Mouse (Mus musculus) heart, embryonic 14.5 days (tissue): ENCODE measurements at regions not wholly inside any gene's neighbourhood (a gene's known extent, or its start where the extent isn't known, plus 50 kb on each side); places are given as distances from the start of the nearest gene placed in this dataset. TPM values are rescaled to one million over a fixed set of nuclear protein-coding genes. Genes with fewer than 3 reads are reported as not detected.

Experiments
- ATAC-seq: fragments of 200-750 bp; cut with Nextera tagmentation; 2 replicates; pipeline ENCODE4 v1.8.0; 2017; ENCODE audit warnings: low read depth, moderate TSS enrichment; ENCODE audit not compliant: insufficient number of reproducible peaks, insufficient read depth, low FRiP score
- H3K27ac ChIP-seq, 2 experiments: fragments of 200-500 bp in 1 of 2; fragments of 300-500 bp in 1 of 2; sonication (generic) in 1 of 2; replicated peaks in 1 of 2; 2 replicates each; pipeline ENCODE4 v1.5.1; 2012 to 2014; ENCODE audit warnings: low read depth in 2 of 2, low read length in 2 of 2, control low read depth in 1 of 2, mild to moderate bottlenecking in 1 of 2, mixed read lengths in 1 of 2; ENCODE audit not compliant: control insufficient read depth in 1 of 2, insufficient read depth in 1 of 2
- H3K27me3 ChIP-seq: fragments of 300-500 bp; sonication (generic); 2 replicates; pipeline ENCODE4 v1.6.1; 2014; ENCODE audit warnings: mild to moderate bottlenecking, low read length, control low read depth; ENCODE audit not compliant: control insufficient read depth, insufficient read depth
- H3K36me3 ChIP-seq: fragments of 300-500 bp; sonication (generic); 2 replicates; pipeline ENCODE4 v1.6.1; 2014; ENCODE audit warnings: mild to moderate bottlenecking, control low read depth, low read length, mixed read lengths; ENCODE audit not compliant: control insufficient read depth, insufficient read depth
- H3K4me1 ChIP-seq, 2 experiments: fragments of 200-500 bp in 1 of 2; fragments of 300-500 bp in 1 of 2; sonication (generic) in 1 of 2; 2 replicates each; pipeline ENCODE4 v1.6.1; 2012 to 2014; ENCODE audit warnings: low read length in 2 of 2, control low read depth in 1 of 2, mixed read lengths in 1 of 2; ENCODE audit not compliant: control insufficient read depth in 2 of 2, insufficient read depth in 2 of 2
- H3K4me2 ChIP-seq: fragments of 300-500 bp; sonication (generic); 2 replicates; pipeline ENCODE4 v1.6.1; 2014; ENCODE audit warnings: mild to moderate bottlenecking, low read length
- H3K4me3 ChIP-seq, 2 experiments: fragments of 200-500 bp in 1 of 2; fragments of 300-500 bp in 1 of 2; sonication (generic) in 1 of 2; 2 replicates each; pipeline ENCODE4 v1.5.1; 2012 to 2014; ENCODE audit warnings: low read length in 2 of 2, mild to moderate bottlenecking in 2 of 2, control low read depth in 1 of 2, low read depth in 1 of 2, moderate library complexity in 1 of 2; ENCODE audit not compliant: control insufficient read depth in 1 of 2, insufficient read depth in 1 of 2
- H3K9ac ChIP-seq: fragments of 300-500 bp; sonication (generic); 2 replicates; pipeline ENCODE4 v1.6.1; 2014; ENCODE audit warnings: mild to moderate bottlenecking, low read length
- H3K9me3 ChIP-seq: fragments of 300-500 bp; sonication (generic); 2 replicates; pipeline ENCODE4 v1.6.1; 2016; ENCODE audit warnings: low read length, control low read depth; ENCODE audit not compliant: control insufficient read depth
- WGBS: fragments of 180-500 bp; shearing (Covaris S2); extraction: QIAGEN DNeasy Blood & Tissue Kit; methylation state at CpG from one replicate; pipeline ENCODE4 v1.1.7; 2014; 5-methylcytosine and 5-hydroxymethylcytosine counted together
- microRNA-seq: library from miRNA; unstranded; fragments of <30 nt; microRNA quantifications from one replicate; pipeline ENCODE4, GENCODE M21; 2016

DNA sequence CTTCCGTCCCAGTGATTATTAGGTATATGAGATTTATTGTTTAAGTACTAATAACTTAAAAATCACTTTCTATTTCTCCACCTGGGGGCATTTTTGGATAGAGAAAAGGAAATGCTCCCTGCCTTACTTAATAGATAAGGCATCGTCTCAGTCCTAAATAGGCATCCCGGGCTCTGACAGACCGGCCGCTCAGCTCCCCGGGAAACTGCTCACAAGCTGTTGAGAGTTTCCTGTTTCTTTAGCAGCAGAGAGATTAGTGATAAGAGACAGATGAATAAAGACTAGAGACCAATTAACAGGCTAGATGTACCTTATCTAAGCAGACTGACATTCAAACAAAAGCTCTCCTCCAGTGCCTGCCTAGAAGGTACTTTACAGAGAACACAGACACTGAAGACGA is 148.4 kb downstream of the Slc15a5 start:
- H3K27ac ChIP-seq = no peak overlapping the region
- ATAC-seq = no peak
- H3K27me3 ChIP-seq = no peaks in the 10 kb centered on the region
- peak overlapping the region; percentile 53 for H3K4me2 ChIP-seq
- H3K4me3 ChIP-seq = peak overlapping the region in 1 of 2 experiments; percentile 17; a peak in 3 of 4 replicates
- no peak overlapping the region for H3K9ac ChIP-seq
- WGBS = 10% methylated on average over 7 of the region's 7 CpGs
- H3K9me3 ChIP-seq = no peaks in the 10 kb centered on the region
- 0 out of 4 replicates have a peak, but pooled peaks cover 0 to 3% of the 10 kb centered on the region in 2 experiments for H3K4me1 ChIP-seq
- no peaks in the 10 kb centered on the region for H3K36me3 ChIP-seq

DNA sequence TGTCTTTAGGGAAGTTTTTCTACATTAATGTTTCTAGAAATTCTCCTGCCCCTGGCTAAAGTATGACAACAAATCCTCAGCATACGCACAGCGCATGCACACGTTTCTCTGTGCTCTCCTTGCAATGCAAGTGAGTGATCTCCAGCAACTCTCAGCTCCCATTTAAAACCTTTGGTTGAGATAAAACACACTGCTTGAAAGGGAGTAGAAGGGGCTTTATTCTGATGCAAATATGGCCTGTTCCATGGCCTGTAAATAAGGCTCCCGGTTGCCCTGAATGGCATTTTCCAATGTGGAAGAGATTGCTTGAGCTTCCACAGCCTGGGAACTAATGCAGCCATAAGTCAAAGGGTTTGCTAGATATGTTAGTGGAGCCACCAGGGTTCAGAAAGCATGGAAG is 156.4 kb downstream of the Slc15a5 start:
- Histone ChIP-seq H3K27ac (no peak overlapping the region), H3K4me3 (no peak overlapping the region), H3K9me3 (no peaks in the 10 kb centered on the region), H3K36me3 (no peaks in the 10 kb centered on the region), H3K9ac (no peak overlapping the region), H3K4me2 (no peak overlapping the region), H3K4me1 (no peaks in the 10 kb centered on the region), H3K27me3 (no peaks in the 10 kb centered on the region)
- 83% methylated on average over 4 of the region's 4 CpGs for WGBS
- ATAC-seq = no peak

DNA sequence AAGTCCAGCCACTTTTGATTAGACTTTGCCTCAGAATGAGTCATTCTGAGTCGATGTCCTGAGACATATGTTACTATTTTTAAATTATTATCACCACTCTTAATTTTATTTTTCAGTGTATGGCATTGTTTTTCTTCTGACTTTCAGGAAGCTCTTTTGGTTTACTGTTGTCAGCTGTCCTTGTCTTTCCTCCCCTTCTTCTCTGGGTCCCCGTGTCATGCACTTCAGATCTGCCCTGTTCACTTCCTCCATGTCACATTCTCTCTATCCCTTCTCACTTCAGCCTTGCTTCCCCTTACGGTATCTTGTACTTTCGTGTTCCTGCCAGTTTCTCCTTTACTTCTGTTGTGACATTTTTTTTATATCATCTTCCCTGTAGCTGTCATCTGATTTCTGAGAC is 161.6 kb downstream of the Slc15a5 start:
- Histone ChIP-seq H3K4me1 (no peaks in the 10 kb centered on the region), H3K4me3 (no peak overlapping the region), H3K9ac (no peak overlapping the region), H3K4me2 (no peak overlapping the region), H3K27me3 (no peaks in the 10 kb centered on the region), H3K9me3 (no peaks in the 10 kb centered on the region), H3K36me3 (no peaks in the 10 kb centered on the region), H3K27ac (no peak overlapping the region)
- ATAC-seq = no peak
- 35% methylated on average over 4 of the region's 4 CpGs for WGBS

DNA sequence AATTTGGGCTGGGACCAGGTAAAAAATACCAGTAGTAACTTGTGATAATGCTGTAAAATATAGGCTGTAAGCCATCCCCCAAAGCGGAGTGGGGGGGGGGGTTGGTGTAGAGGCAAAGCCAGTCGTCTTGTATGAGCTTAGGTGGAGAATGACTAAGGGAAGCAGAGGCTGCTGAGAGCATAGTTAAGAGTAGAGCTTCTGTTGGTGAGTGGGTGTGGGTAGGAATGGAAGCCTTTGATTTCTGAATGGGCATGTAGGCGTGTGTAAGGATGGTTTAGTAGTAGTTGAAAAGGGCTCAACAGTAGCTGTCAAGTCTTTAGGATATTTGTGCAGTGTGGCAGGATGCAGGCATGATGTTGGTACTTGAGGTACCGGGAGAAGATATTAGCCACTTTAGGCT is 153.5 kb downstream of the Dera start:
- Histone ChIP-seq H3K4me1 (no peaks in the 10 kb centered on the region), H3K9me3 (no peaks in the 10 kb centered on the region), H3K4me3 (no peak overlapping the region), H3K9ac (no peak overlapping the region), H3K27ac (no peak overlapping the region), H3K4me2 (no peak overlapping the region), H3K36me3 (no peaks in the 10 kb centered on the region), H3K27me3 (no peaks in the 10 kb centered on the region)
- no peak for ATAC-seq
- WGBS = 70% methylated on average over 4 of the region's 4 CpGs

Small RNA genes lying in the stretch of these regions (microRNA-seq; reads per million reads assigned to microRNA genes)
- gene Gm24308 = not detected
